Mouse (Mus musculus) kidney, postnatal 0 days (tissue): ENCODE results near the gene Itga7. TPM values are rescaled to one million over a fixed set of nuclear protein-coding genes. Genes with fewer than 3 reads are reported as not detected.

Experiments used
- ATAC-seq: fragments of 200-750 bp; cut with Nextera tagmentation; replicated peaks from 2 replicates; pipeline ENCODE4 v1.8.0; 2017; ENCODE audit warnings: low read depth, moderate number of reproducible peaks, moderate TSS enrichment, moderate library complexity; ENCODE audit not compliant: low FRiP score
- DNase-seq: peaks from one replicate; pipeline ENCODE4 v3.0.0-alpha.2; 2016; ENCODE audit warnings: low spot score
- H3K27ac ChIP-seq: fragments of 300-500 bp; sonication (generic); 2 replicates; pipeline ENCODE4 v1.5.1; 2014; ENCODE audit warnings: mild to moderate bottlenecking
- H3K27me3 ChIP-seq: fragments of 300-500 bp; sonication (generic); 2 replicates; pipeline ENCODE4 v1.6.1; 2014; ENCODE audit warnings: low read length, mixed read lengths; ENCODE audit not compliant: insufficient read depth
- H3K36me3 ChIP-seq: fragments of 300-500 bp; sonication (generic); 2 replicates; pipeline ENCODE4 v1.6.1; 2014; ENCODE audit warnings: low read length, mixed read lengths; ENCODE audit not compliant: insufficient read depth
- H3K4me1 ChIP-seq: fragments of 300-500 bp; sonication (generic); replicated peaks from 2 replicates; pipeline ENCODE4 v1.6.1; 2014; ENCODE audit warnings: antibody characterized with exemption, low read length, mixed read lengths; ENCODE audit not compliant: insufficient read depth
- H3K4me2 ChIP-seq: fragments of 300-500 bp; sonication (generic); 2 replicates; pipeline ENCODE4 v1.6.1; 2014; ENCODE audit warnings: mild to moderate bottlenecking, low read length, moderate library complexity, mixed read lengths
- H3K4me3 ChIP-seq: fragments of 300-500 bp; sonication (generic); replicated peaks from 2 replicates; pipeline ENCODE4 v1.5.1; 2014; ENCODE audit warnings: low read depth, low read length
- H3K9ac ChIP-seq: fragments of 300-500 bp; sonication (generic); 2 replicates; pipeline ENCODE4 v1.6.1; 2014; ENCODE audit warnings: low read depth, low read length
- H3K9me3 ChIP-seq: fragments of 300-500 bp; sonication (generic); replicated peaks from 2 replicates; pipeline ENCODE4 v1.6.1; 2016; ENCODE audit warnings: low read length, inconsistent platforms, mixed read lengths
- CTCF ChIP-seq: IDR thresholded peaks from 2 replicates; pipeline ENCODE4 v1.5.1; 2016; ENCODE audit warnings: antibody characterized with exemption, low read depth, mild to moderate bottlenecking, moderate library complexity
- WGBS: fragments of 180-500 bp; shearing (Covaris S2); extraction: QIAGEN DNeasy Blood & Tissue Kit; methylation state at CpG from one replicate; pipeline ENCODE4 v1.1.7; 2014; 5-methylcytosine and 5-hydroxymethylcytosine counted together
- polyA plus RNA-seq: library from polyadenylated mRNA; unstranded; fragments of >200 nt; fragmentation: Nextera tagmentation; extraction: Ambion mirVana; gene quantifications from 2 replicates; pipeline ENCODE4 v1.2.1, GENCODE M21; 2015

The Itga7 gene
- polyA plus RNA-seq, 1 experiment from 2014 or later = 3.8 TPM

DNA sequence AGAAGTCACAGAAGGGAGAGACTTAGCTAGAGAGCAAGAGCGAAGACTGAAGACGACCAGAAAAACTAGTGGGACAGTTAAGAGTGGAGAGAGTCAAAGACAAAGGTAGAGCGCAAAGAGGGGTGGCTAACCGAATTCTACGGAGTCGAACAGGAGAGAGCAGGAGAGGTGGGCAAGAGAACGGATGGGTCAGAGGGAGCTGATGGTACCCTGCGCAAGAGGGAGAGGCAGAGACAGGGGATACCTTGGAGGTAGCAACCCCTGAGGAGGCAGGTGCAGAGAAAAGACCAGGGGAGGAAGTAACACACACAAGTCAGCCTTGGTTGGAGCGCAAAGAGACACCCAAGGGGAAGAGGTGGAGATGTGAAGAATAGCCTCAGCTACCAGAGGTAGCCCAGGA is 41.4 kb upstream of the Itga7 start:
- DNase-seq = no peak
- Histone ChIP-seq H3K9me3 (no peaks in the 10 kb centered on the region), H3K4me2 (peak overlapping the region; percentile 63), H3K9ac (peak overlapping the region; percentile 78; the same call in 1 of the 2 replicates), H3K4me3 (peak overlapping the region; percentile 62), H3K36me3 (no peaks in the 10 kb centered on the region), H3K4me1 (peaks cover 18% of the 10 kb centered on the region; the same call in 1 of the 2 replicates), H3K27ac (0 out of 2 replicates have a peak overlapping the region, but pooled peaks have one; percentile 32), H3K27me3 (0 out of 2 replicates have a peak, but pooled peaks cover 3% of the 10 kb centered on the region)
- WGBS = 3% methylated on average over 9 of the region's 9 CpGs
- TF ChIP-seq CTCF = no peak
- ATAC-seq = no peak

DNA sequence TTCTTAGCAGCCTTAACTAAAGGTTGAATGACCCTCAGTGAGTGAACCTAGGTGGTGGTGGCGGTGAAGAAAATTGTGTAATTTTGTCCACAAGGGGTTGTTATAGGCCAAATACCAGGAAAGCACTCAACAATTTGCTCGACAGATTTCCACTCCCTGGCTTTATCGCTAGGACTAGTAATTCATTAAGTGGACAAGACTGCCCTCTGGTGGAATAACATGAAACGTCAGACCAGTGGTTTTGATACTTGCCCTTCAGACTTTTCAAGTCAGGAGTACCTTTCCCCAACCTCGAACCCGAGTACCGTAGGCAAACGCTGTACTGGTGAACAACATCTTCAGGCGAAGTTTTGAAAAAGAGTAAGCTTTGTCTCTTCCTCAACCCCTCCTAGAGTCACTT is 38.2 kb upstream of the Itga7 start:
- Histone ChIP-seq H3K4me3 (0 out of 2 replicates have a peak overlapping the region, but pooled peaks have one; percentile 6), H3K9me3 (no peaks in the 10 kb centered on the region), H3K27ac (no peak overlapping the region), H3K4me2 (peak overlapping the region; percentile 38), H3K27me3 (0 out of 2 replicates have a peak, but pooled peaks cover 3% of the 10 kb centered on the region), H3K36me3 (no peaks in the 10 kb centered on the region), H3K9ac (no peak overlapping the region), H3K4me1 (peaks cover 10% of the 10 kb centered on the region; the same call in 1 of the 2 replicates)
- ATAC-seq (peak; percentile 36), DNase-seq (peak; percentile 94)
- peak; percentile 91 for TF ChIP-seq CTCF
- WGBS = under 1% methylated on average over 9 of the region's 9 CpGs

GRCm38 (mm10) chr10:128895952-128896693 is 37.5 kb upstream of the Itga7 start:
- ATAC-seq (no peak; the same call in 1 of the 2 replicates), DNase-seq (no peak)
- Histone ChIP-seq H3K27ac (no peak overlapping the region), H3K36me3 (no peaks in the 10 kb centered on the region), H3K4me2 (peak overlapping the region; percentile 38), H3K27me3 (0 out of 2 replicates have a peak, but pooled peaks cover 3% of the 10 kb centered on the region), H3K4me3 (0 out of 2 replicates have a peak overlapping the region, but pooled peaks have one; percentile 6), H3K9ac (peak overlapping the region; percentile 13; the same call in 1 of the 2 replicates), H3K9me3 (no peaks in the 10 kb centered on the region), H3K4me1 (peaks cover 9% of the 10 kb centered on the region)
- TF ChIP-seq CTCF = no peak
- WGBS = 9% methylated on average over 17 of the region's 17 CpGs

DNA sequence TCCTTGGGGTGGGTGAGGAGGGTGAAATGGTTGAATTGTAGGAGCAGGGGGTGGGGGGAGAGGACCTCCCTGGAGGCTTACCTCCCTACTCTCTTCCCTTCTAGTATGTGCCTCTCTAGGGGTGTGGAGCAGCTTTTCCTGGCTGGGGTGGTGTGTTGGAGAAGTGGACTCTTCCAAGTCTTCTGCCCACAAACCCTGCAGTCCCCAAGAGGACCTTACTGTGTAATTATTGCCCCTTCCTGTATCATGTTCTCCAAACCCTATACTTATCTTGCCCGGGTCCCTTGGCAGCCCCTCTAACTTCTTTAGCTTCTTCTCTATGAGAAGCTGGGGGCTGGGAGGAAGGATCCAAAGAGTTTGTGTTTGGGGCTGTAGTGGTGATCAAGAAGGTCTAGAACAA is 36.8 kb upstream of the Itga7 start:
- DNase-seq (no peak), ATAC-seq (no peak)
- WGBS = 35% methylated on average over 1 of the region's 1 CpGs
- no peak overlapping the region for H3K9ac ChIP-seq
- no peak overlapping the region for H3K4me2 ChIP-seq
- no peak for TF ChIP-seq CTCF
- H3K27ac ChIP-seq = no peak overlapping the region
- 0 out of 2 replicates have a peak, but pooled peaks cover 3% of the 10 kb centered on the region for H3K27me3 ChIP-seq
- peaks cover 9% of the 10 kb centered on the region for H3K4me1 ChIP-seq
- H3K9me3 ChIP-seq = no peaks in the 10 kb centered on the region
- no peak overlapping the region for H3K4me3 ChIP-seq
- H3K36me3 ChIP-seq = no peaks in the 10 kb centered on the region

DNA sequence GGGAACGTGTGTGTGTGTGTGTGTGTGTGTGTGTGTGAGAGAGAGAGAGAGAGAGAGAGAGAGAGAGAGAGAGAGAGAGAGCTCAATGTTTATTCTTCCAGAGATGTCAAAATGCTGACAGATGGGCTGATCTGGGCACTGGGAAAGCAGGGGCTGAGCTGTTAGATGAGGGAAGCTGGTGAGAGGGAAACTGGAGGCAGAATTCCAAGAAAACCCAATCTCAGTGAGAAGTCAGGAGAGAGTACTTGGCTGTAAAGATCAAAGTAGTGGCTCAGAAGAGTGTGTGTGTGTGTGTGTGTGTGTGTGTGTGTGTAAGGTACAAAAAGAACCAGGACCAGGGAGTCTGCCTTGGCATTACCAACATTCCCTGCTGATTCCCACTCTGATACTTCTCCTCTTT is 36.1 kb upstream of the Itga7 start:
- ATAC-seq (no peak), DNase-seq (no peak)
- peaks cover 9% of the 10 kb centered on the region for H3K4me1 ChIP-seq
- H3K9ac ChIP-seq = no peak overlapping the region
- 19% methylated on average over 1 of the region's 1 CpGs for WGBS
- no peak overlapping the region for H3K4me3 ChIP-seq
- no peak for TF ChIP-seq CTCF
- no peaks in the 10 kb centered on the region for H3K9me3 ChIP-seq
- H3K36me3 ChIP-seq = no peaks in the 10 kb centered on the region
- H3K4me2 ChIP-seq = no peak overlapping the region
- H3K27ac ChIP-seq = no peak overlapping the region
- 0 out of 2 replicates have a peak, but pooled peaks cover 3% of the 10 kb centered on the region for H3K27me3 ChIP-seq

- no peak for DNase-seq
Measured at GRCm38 (mm10) chr10:128899759-128900490, 33.7 kb upstream of the Itga7 start.

More at GRCm38 (mm10) chr10:128899759-128900490, 33.7 kb upstream of the Itga7 start:
- Histone ChIP-seq H3K4me1 (peaks cover 9% of the 10 kb centered on the region), H3K9me3 (no peaks in the 10 kb centered on the region), H3K27ac (peak overlapping the region; percentile 47), H3K36me3 (no peaks in the 10 kb centered on the region), H3K4me2 (no peak overlapping the region), H3K9ac (no peak overlapping the region), H3K27me3 (0 out of 2 replicates have a peak, but pooled peaks cover 3% of the 10 kb centered on the region), H3K4me3 (no peak overlapping the region)
- no peak; the same call in 1 of the 2 replicates for ATAC-seq
- WGBS = 75% methylated on average over 6 of the region's 6 CpGs
- no peak for TF ChIP-seq CTCF
